Mouse (Mus musculus): ENCODE measurements at regions not wholly inside any gene's neighbourhood (a gene's known extent, or its start where the extent isn't known, plus 50 kb on each side); places are given as distances from the start of the nearest gene placed in this dataset.

GRCm38 (mm10) chr3:80422106-80422505 is 380.5 kb downstream of the Gria2 start:
- TF ChIP-seq RAD21 (IDR thresholded peaks at IDR 0.05; ENCODE audit: low read depth, low read length) (no peak), POLR2A (IDR thresholded peaks at IDR 0.05; ENCODE audit: low read depth, low read length) (no peak), CTCF (conservative IDR thresholded peaks at IDR 0.05 in 1 of 2, IDR thresholded peaks at IDR 0.05 in 1 of 2; ENCODE audit: low read depth in 2 of 2, low read length in 2 of 2) (no peak), TBP (conservative IDR thresholded peaks at IDR 0.05; ENCODE audit: low read depth, low read length) (no peak), KAT2A (IDR thresholded peaks at IDR 0.05; ENCODE audit: insufficient replicate concordance, low read length) (no peak), SMC3 (IDR thresholded peaks at IDR 0.05; ENCODE audit: low read depth, low read length) (no peak), E2F4 (IDR thresholded peaks at IDR 0.05; ENCODE audit: insufficient replicate concordance, low read depth, low read length) (no peak), ELF1 (IDR thresholded peaks at IDR 0.05; ENCODE audit: low read depth, low read length) (no peak), NELFE (IDR thresholded peaks at IDR 0.05; ENCODE audit: low read depth, low read length) (no peak), ZC3H11A (IDR thresholded peaks at IDR 0.05; ENCODE audit: low read depth, low read length) (no peak)
